Mouse (Mus musculus): ENCODE measurements around the gene Olfr658. TPM values are rescaled to one million over a fixed set of nuclear protein-coding genes. Genes with fewer than 3 reads are reported as not detected.

Olfr658 gene
- polyA plus RNA-seq, 1 experiment from 2014 or later = not detected

GRCm38 (mm10) chr7:104603173-104603572 is 43.9 kb downstream of the Olfr658 start:
- Histone ChIP-seq H3K9me3 (ENCODE audit: low read length) (no peaks in the 10 kb centered on the region), H3K4me2 (replicated peaks; ENCODE audit: low read depth, low read length) (no peak overlapping the region), H3K9ac (replicated peaks; ENCODE audit: low read depth) (no peak overlapping the region), H3K4me3 (ENCODE audit: low read depth, low read length) (no peak overlapping the region), H3K27ac (ENCODE audit: low read length) (no peak overlapping the region), H3K36me3 (ENCODE audit: insufficient read depth, low read length) (no peaks in the 10 kb centered on the region), H3K27me3 (replicated peaks; ENCODE audit: insufficient read depth, low read length) (no peaks in the 10 kb centered on the region), H3K4me1 (ENCODE audit: insufficient read depth, low read depth, low read length) (no peaks in the 10 kb centered on the region)
- TF ChIP-seq CTCF (IDR thresholded peaks at IDR 0.05) (peak; percentile 72), EP300 (IDR thresholded peaks at IDR 0.05) (no peak)
- DNase-seq (ENCODE audit: low spot score) = peak; percentile 25
- 6% methylated on average over 3 of the region's 3 CpGs for WGBS
- no peak for ATAC-seq

- no peaks in the 10 kb centered on the region for H3K9me3 ChIP-seq (ENCODE audit: low read length)
- no peaks in the 10 kb centered on the region for H3K27me3 ChIP-seq (replicated peaks; ENCODE audit: insufficient read depth, low read length)
- no peak for DNase-seq (ENCODE audit: low spot score)
- H3K4me3 ChIP-seq (ENCODE audit: low read depth, low read length) = no peak within 1 kb of the TSS
- no peak within 1 kb of the TSS for H3K4me2 ChIP-seq (replicated peaks; ENCODE audit: low read depth, low read length)
- ATAC-seq = no peak
- H3K27ac ChIP-seq (ENCODE audit: low read length) = no peak within 1 kb of the TSS
- 81% methylated on average over 2 of the region's 2 CpGs for WGBS
- no peak within 1 kb of the TSS for H3K9ac ChIP-seq (replicated peaks; ENCODE audit: low read depth)
- H3K4me1 ChIP-seq (ENCODE audit: insufficient read depth, low read depth, low read length) = no peaks in the 10 kb centered on the region
- H3K36me3 ChIP-seq (ENCODE audit: insufficient read depth, low read length) = no peaks in the 10 kb centered on the region
- TF ChIP-seq CTCF (IDR thresholded peaks at IDR 0.05) = no peak
Measured at GRCm38 (mm10) chr7:104601679-104602078, 45.4 kb downstream of the Olfr658 start, which contains the start of gene Olfr655. Olfr655 (minus strand) TSS chr7:104601779.

Other genes with a start within 250 kb of the Olfr658 start
- 0.06 and 0.13 TPM in 2 replicates for gene Trim30c, start 246.5 kb downstream of the Olfr658 start, polyA plus RNA-seq (2015; fragmentation: Nextera tagmentation; extraction: Ambion mirVana)
- gene Trim30a, start 182.1 kb downstream of the Olfr658 start, polyA plus RNA-seq (2015; fragmentation: Nextera tagmentation; extraction: Ambion mirVana) = 5.2 and 5.3 TPM in 2 replicates
- 1.9 and 2.1 TPM in 2 replicates for gene Trim30d, start 139.5 kb downstream of the Olfr658 start, polyA plus RNA-seq (2015; fragmentation: Nextera tagmentation; extraction: Ambion mirVana)
- not detected in 2 replicates for gene Olfr651, start 97.2 kb downstream of the Olfr658 start, polyA plus RNA-seq (2015; fragmentation: Nextera tagmentation; extraction: Ambion mirVana)
- gene Olfr652, start 86.4 kb downstream of the Olfr658 start, polyA plus RNA-seq (2015; fragmentation: Nextera tagmentation; extraction: Ambion mirVana) = not detected in 2 replicates
- not detected in 2 replicates for gene Olfr653, start 70.0 kb downstream of the Olfr658 start, polyA plus RNA-seq (2015; fragmentation: Nextera tagmentation; extraction: Ambion mirVana)
- gene Olfr654, start 60.3 kb downstream of the Olfr658 start, polyA plus RNA-seq (2015; fragmentation: Nextera tagmentation; extraction: Ambion mirVana) = not detected in 2 replicates
- not detected in 2 replicates for gene Olfr655, start 45.5 kb downstream of the Olfr658 start, polyA plus RNA-seq (2015; fragmentation: Nextera tagmentation; extraction: Ambion mirVana)
- not detected in 2 replicates for gene Olfr656, start 33.4 kb downstream of the Olfr658 start, polyA plus RNA-seq (2015; fragmentation: Nextera tagmentation; extraction: Ambion mirVana)
- not detected in 2 replicates for gene Olfr657, start 22.5 kb downstream of the Olfr658 start, polyA plus RNA-seq (2015; fragmentation: Nextera tagmentation; extraction: Ambion mirVana)
- not detected in 2 replicates for gene Olfr659, start 19.4 kb upstream of the Olfr658 start, polyA plus RNA-seq (2015; fragmentation: Nextera tagmentation; extraction: Ambion mirVana)
- gene Olfr661, start 39.2 kb upstream of the Olfr658 start, polyA plus RNA-seq (2015; fragmentation: Nextera tagmentation; extraction: Ambion mirVana) = not detected in 2 replicates
- gene Usp17le, start 130.2 kb upstream of the Olfr658 start, polyA plus RNA-seq (2015; fragmentation: Nextera tagmentation; extraction: Ambion mirVana) = not detected in 2 replicates
- not detected in 2 replicates for gene Usp17lb, start 195.3 kb upstream of the Olfr658 start, polyA plus RNA-seq (2015; fragmentation: Nextera tagmentation; extraction: Ambion mirVana)
- not detected in 2 replicates for gene Usp17la, start 209.7 kb upstream of the Olfr658 start, polyA plus RNA-seq (2015; fragmentation: Nextera tagmentation; extraction: Ambion mirVana)
- gene Olfr665, start 230.7 kb upstream of the Olfr658 start, polyA plus RNA-seq (2015; fragmentation: Nextera tagmentation; extraction: Ambion mirVana) = not detected in 2 replicates
- not detected in 2 replicates for gene Olfr666, start 248.6 kb upstream of the Olfr658 start, polyA plus RNA-seq (2015; fragmentation: Nextera tagmentation; extraction: Ambion mirVana)